Mouse (Mus musculus) induced T-regulatory cell, adult 2 months (primary cell): ENCODE data around the gene Slc35c1.

Source experiments
- DNase-seq: peaks from one replicate; pipeline ENCODE4 v3.0.0-alpha.2; 2012; ENCODE audit warnings: low read depth

The Slc35c1 gene

GRCm38 (mm10) chr2:92475711-92476110, 15.4 kb upstream of the Slc35c1 start:
- DNase-seq: no peak

- DNase-seq: peak; percentile 35
Observed at GRCm38 (mm10) chr2:92474920-92475319, 14.6 kb upstream of the Slc35c1 start.

- no peak for DNase-seq
Observed at GRCm38 (mm10) chr2:92471886-92472670, 11.7 kb upstream of the Slc35c1 start.

- peak; percentile 64 for DNase-seq
Observed at GRCm38 (mm10) chr2:92464690-92465089, 4.4 kb upstream of the Slc35c1 start.

- DNase-seq: no peak
Observed at GRCm38 (mm10) chr2:92461215-92461614, 877 bp upstream of the Slc35c1 start.

- DNase-seq: peak; percentile 91
Observed at GRCm38 (mm10) chr2:92459141-92459920, 1.0 kb downstream of the Slc35c1 start.

- peak; percentile 60 for DNase-seq
Observed at GRCm38 (mm10) chr2:92458481-92458880, 1.9 kb downstream of the Slc35c1 start.

- peak; percentile 27 for DNase-seq
Observed at GRCm38 (mm10) chr2:92456970-92457530, 3.3 kb downstream of the Slc35c1 start.

GRCm38 (mm10) chr2:92455704-92456103, 4.6 kb downstream of the Slc35c1 start:
- peak; percentile 45 for DNase-seq

- DNase-seq: no peak
Observed at GRCm38 (mm10) chr2:92454166-92454565, 6.2 kb downstream of the Slc35c1 start.

- DNase-seq: no peak
Observed at GRCm38 (mm10) chr2:92451126-92451525, 9.2 kb downstream of the Slc35c1 start.

- no peak for DNase-seq
Observed at GRCm38 (mm10) chr2:92447121-92447740, 13.1 kb downstream of the Slc35c1 start.

GRCm38 (mm10) chr2:92446656-92447055, 13.7 kb downstream of the Slc35c1 start:
- no peak for DNase-seq

GRCm38 (mm10) chr2:92445890-92446289, 14.4 kb downstream of the Slc35c1 start:
- no peak for DNase-seq

GRCm38 (mm10) chr2:92444376-92444775, 16.0 kb downstream of the Slc35c1 start:
- no peak for DNase-seq

GRCm38 (mm10) chr2:92443313-92443712, 17.0 kb downstream of the Slc35c1 start:
- DNase-seq: no peak

- DNase-seq: peak; percentile 65
Observed at GRCm38 (mm10) chr2:92442419-92443001, 17.8 kb downstream of the Slc35c1 start.

- DNase-seq: no peak
Observed at GRCm38 (mm10) chr2:92440432-92440831, 19.9 kb downstream of the Slc35c1 start.

- peak; percentile 16 for DNase-seq
Observed at GRCm38 (mm10) chr2:92438567-92438966, 21.8 kb downstream of the Slc35c1 start.

- DNase-seq: peak; percentile 93
Observed at GRCm38 (mm10) chr2:92437875-92438274, 22.5 kb downstream of the Slc35c1 start.

- DNase-seq: no peak
Observed at GRCm38 (mm10) chr2:92437366-92437765, 23.0 kb downstream of the Slc35c1 start.

GRCm38 (mm10) chr2:92435023-92435422, 25.3 kb downstream of the Slc35c1 start:
- DNase-seq: no peak
